Mouse (Mus musculus) intestine, embryonic 15.5 days (tissue): ENCODE data around the gene Gfy. TPM values are rescaled to one million over a fixed set of nuclear protein-coding genes. Genes with fewer than 3 reads are reported as not detected.
"Not testable (repeated sequence)": the region's sequence is repeated elsewhere in the genome, so short reads cannot be mapped to it uniquely, and the experiment has no call there.

Experiments
- ATAC-seq: fragments of 200-750 bp; cut with Nextera tagmentation; 2 replicates; pipeline ENCODE4 v1.8.0; 2017; ENCODE audit warnings: moderate TSS enrichment, moderate library complexity
- H3K27ac ChIP-seq: fragments of 300-500 bp; sonication (generic); 2 replicates; pipeline ENCODE4 v1.5.1; 2015; ENCODE audit warnings: mild to moderate bottlenecking, inconsistent platforms
- H3K27me3 ChIP-seq: fragments of 300-500 bp; sonication (generic); replicated peaks from 2 replicates; pipeline ENCODE4 v1.6.1; 2015; ENCODE audit warnings: inconsistent platforms
- H3K36me3 ChIP-seq: fragments of 300-500 bp; sonication (generic); 2 replicates; pipeline ENCODE4 v1.6.1; 2015; ENCODE audit warnings: inconsistent platforms
- H3K4me1 ChIP-seq: fragments of 300-500 bp; sonication (generic); replicated peaks from 2 replicates; pipeline ENCODE4 v1.6.1; 2015; ENCODE audit warnings: inconsistent platforms
- H3K4me2 ChIP-seq: fragments of 300-500 bp; sonication (generic); replicated peaks from 2 replicates; pipeline ENCODE4 v1.6.1; 2015; ENCODE audit warnings: mild to moderate bottlenecking, inconsistent platforms
- H3K4me3 ChIP-seq: fragments of 300-500 bp; sonication (generic); replicated peaks from 2 replicates; pipeline ENCODE4 v1.5.1; 2015; ENCODE audit warnings: inconsistent platforms
- H3K9ac ChIP-seq: fragments of 300-500 bp; sonication (generic); 2 replicates; pipeline ENCODE4 v1.6.1; 2015; ENCODE audit warnings: inconsistent platforms
- H3K9me3 ChIP-seq: fragments of 300-500 bp; sonication (generic); 2 replicates; pipeline ENCODE4 v1.6.1; 2016; ENCODE audit warnings: inconsistent platforms
- whole genome bisulfite sequencing: fragments of 180-500 bp; shearing (Covaris S2); methylation state at CpG from one replicate; pipeline ENCODE4 v1.1.7; 2015; 5-methylcytosine and 5-hydroxymethylcytosine counted together
- polyA plus RNA-seq: library from polyadenylated mRNA; unstranded; fragments of >200 nt; fragmentation: Nextera tagmentation; extraction: Ambion mirVana; gene quantifications from 2 replicates; pipeline ENCODE4 v1.2.1, GENCODE M21; 2015

Gfy gene
- polyA plus RNA-seq, 1 experiment from 2014 or later, result not detected

GRCm38 (mm10) chr7:45175398-45175797 lies 4.0 kb downstream of the Gfy start:
- WGBS, result 5% methylated on average over 13 of the region's 13 CpGs
- no peak for ATAC-seq
- H3K9ac ChIP-seq, result no peak overlapping the region
- H3K27ac ChIP-seq, result no peak overlapping the region
- no peaks in the 10 kb centered on the region for H3K36me3 ChIP-seq
- H3K9me3 ChIP-seq, result no peaks in the 10 kb centered on the region
- H3K4me2 ChIP-seq, result no peak overlapping the region
- no peak overlapping the region for H3K4me3 ChIP-seq
- peaks cover 89% of the 10 kb centered on the region for H3K27me3 ChIP-seq
- peaks cover 10% of the 10 kb centered on the region; the same call in 1 of the 2 replicates for H3K4me1 ChIP-seq

DNA sequence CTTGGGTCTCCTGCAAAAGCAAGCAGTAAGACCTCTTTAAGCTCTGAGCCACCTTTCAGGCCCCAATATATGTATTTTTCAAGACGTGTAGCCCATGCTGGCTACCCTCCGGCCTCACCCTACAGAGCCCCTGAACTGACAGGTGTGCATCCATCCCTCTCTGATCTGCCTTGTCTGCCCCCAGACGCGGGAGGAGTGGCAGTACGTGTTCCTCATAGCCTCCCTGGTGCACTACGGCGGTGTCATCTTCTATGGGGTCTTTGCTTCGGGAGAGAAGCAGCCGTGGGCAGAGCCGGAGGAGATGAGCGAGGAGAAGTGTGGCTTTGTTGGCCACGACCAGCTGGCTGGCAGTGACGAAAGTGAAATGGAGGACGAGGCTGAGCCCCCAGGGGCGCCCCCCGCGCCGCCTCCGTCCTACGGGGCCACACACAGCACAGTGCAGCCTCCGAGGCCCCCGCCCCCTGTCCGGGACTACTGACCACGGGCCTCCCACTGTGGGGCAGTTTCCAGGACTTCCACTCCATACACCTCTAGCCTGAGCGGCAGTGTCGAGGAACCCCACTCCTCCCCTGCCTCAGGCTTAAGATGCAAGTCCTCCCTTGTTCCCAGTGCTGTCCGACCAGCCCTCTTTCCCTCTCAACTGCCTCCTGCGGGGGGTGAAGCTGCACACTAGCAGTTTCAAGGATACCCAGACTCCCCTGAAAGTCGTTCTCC lies 4.6 kb downstream of the Gfy start:
- no peak for ATAC-seq
- Histone ChIP-seq H3K9me3 (0 out of 2 replicates have a peak, but pooled peaks cover under 1% of the 10 kb centered on the region), H3K27ac (no peak overlapping the region), H3K9ac (no peak overlapping the region), H3K4me1 (peaks cover 10% of the 10 kb centered on the region; the same call in 1 of the 2 replicates), H3K4me2 (peak overlapping the region; percentile 39), H3K27me3 (peaks cover 85% of the 10 kb centered on the region), H3K4me3 (peak overlapping the region; percentile 13; the same call in 1 of the 2 replicates), H3K36me3 (no peaks in the 10 kb centered on the region)
- 5% methylated on average over 29 of the region's 29 CpGs for WGBS

DNA sequence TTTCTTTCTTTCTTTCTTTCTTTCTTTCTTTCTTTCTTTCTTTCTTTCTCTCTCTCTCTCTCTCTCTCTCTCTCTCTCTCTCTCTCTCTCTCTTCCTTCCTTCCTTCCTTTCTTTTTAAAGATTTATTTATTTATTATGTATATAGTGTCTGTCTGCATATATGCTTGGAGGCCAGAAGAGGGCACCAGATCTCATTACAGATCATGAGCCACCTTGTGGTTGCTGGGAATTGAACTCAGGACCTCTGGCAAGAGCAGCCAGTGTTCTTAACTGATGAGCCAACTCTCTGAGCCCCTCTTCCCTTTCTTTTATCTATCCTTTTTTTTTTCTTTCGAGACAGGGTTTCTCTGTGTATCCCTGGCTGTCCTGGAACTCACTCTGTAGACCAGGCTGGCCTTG lies 5.6 kb downstream of the Gfy start:
- not testable (repeated sequence) for H3K9me3 ChIP-seq, H3K36me3 ChIP-seq, ATAC-seq, H3K4me3 ChIP-seq, H3K9ac ChIP-seq, H3K27ac ChIP-seq, H3K4me1 ChIP-seq, H3K4me2 ChIP-seq
- H3K27me3 ChIP-seq, result peaks cover 85% of the 10 kb centered on the region
- 61% methylated on average over 1 of the region's 1 CpGs for WGBS

DNA sequence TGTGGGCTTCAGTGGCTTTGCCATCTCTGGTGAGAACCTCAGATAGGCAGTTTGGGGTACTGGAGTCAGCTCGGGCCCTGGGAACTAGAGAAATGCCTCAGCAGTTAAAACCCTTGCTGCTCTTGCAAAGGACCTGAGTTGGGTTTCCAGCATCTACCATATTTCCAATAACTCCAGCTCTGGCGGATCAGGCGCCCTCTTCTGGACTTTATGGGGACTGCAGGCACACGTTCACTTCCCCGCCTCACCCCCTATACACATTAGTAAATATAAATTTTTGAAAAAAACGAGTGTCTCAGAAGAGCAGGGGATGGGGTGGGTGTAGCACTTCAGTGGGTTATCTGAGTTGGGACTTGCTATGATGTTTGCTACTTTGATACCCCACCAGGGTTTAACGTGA lies 6.4 kb downstream of the Gfy start:
- Histone ChIP-seq H3K4me1 (peaks cover 10% of the 10 kb centered on the region; the same call in 1 of the 2 replicates), H3K4me2 (no peak overlapping the region), H3K9me3 (peaks cover 5% of the 10 kb centered on the region; the same call in 1 of the 2 replicates), H3K36me3 (no peaks in the 10 kb centered on the region), H3K27ac (no peak overlapping the region), H3K4me3 (no peak overlapping the region), H3K9ac (no peak overlapping the region), H3K27me3 (peaks cover 85% of the 10 kb centered on the region)
- WGBS, result 54% methylated on average over 7 of the region's 7 CpGs
- ATAC-seq, result no peak

DNA sequence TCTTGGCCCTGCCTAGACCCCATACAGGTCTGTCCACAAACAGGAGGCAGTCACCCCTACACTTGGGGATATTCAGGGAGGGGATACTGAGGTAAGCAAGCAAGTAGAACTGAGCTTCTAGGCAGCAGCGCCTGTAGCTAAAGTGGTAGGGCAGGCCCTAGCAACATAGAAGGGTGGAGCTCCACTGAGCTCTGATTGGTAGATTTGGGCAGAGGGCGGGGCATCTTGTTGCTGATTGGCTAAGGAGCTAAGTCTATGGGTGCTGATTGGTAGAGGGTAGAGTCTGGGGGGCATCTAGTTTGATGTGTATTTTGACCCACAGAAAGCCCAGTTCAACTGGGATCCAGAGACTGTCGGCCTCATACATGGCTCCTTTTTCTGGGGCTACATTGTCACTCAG lies 9.9 kb downstream of the Gfy start:
- ATAC-seq, result no peak
- H3K4me1 ChIP-seq, result no peaks in the 10 kb centered on the region
- no peak overlapping the region for H3K4me2 ChIP-seq
- peaks cover 5% of the 10 kb centered on the region; the same call in 1 of the 2 replicates for H3K9me3 ChIP-seq
- no peaks in the 10 kb centered on the region for H3K36me3 ChIP-seq
- 91% methylated on average over 3 of the region's 3 CpGs for WGBS
- H3K4me3 ChIP-seq, result no peak overlapping the region
- no peak overlapping the region for H3K27ac ChIP-seq
- H3K27me3 ChIP-seq, result peaks cover 82% of the 10 kb centered on the region
- H3K9ac ChIP-seq, result no peak overlapping the region

DNA sequence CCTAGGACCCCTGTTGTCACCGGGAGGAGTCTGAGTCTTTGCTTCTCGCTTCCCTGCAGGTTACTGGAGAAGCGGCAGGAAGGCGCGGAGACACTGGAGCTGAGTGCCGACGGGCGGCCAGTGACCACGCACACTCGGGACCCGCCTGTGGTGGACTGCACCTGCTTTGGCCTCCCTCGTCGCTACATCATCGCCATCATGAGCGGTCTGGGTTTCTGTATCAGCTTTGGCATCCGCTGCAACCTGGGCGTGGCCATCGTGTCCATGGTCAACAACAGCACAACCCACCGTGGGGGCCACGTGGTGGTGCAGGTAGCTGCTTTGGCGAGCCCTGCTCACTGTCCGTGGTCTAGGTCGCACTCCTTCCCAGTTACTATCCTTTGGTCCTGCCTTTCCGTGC lies 10.7 kb downstream of the Gfy start:
- Histone ChIP-seq H3K27me3 (peaks cover 83% of the 10 kb centered on the region), H3K4me2 (no peak overlapping the region)
- 8% methylated on average over 24 of the region's 24 CpGs for WGBS

GRCm38 (mm10) chr7:45167761-45168445 lies 11.5 kb downstream of the Gfy start:
- Histone ChIP-seq H3K27ac (no peak overlapping the region), H3K27me3 (peaks cover 86% of the 10 kb centered on the region), H3K4me2 (no peak overlapping the region), H3K36me3 (no peaks in the 10 kb centered on the region), H3K9ac (no peak overlapping the region), H3K4me1 (peaks cover 7% of the 10 kb centered on the region), H3K9me3 (peaks cover 5% of the 10 kb centered on the region; the same call in 1 of the 2 replicates), H3K4me3 (no peak overlapping the region)
- WGBS, result 4% methylated on average over 19 of the region's 19 CpGs
- ATAC-seq, result no peak

More for the DNA sequence above, 10.7 kb downstream of the Gfy start:
- H3K36me3 ChIP-seq, result no peaks in the 10 kb centered on the region
- H3K4me1 ChIP-seq, result peaks cover 5% of the 10 kb centered on the region
- ATAC-seq, result no peak
- H3K4me3 ChIP-seq, result no peak overlapping the region
- no peak overlapping the region for H3K27ac ChIP-seq
- H3K9me3 ChIP-seq, result peaks cover 5% of the 10 kb centered on the region; the same call in 1 of the 2 replicates
- no peak overlapping the region for H3K9ac ChIP-seq

DNA sequence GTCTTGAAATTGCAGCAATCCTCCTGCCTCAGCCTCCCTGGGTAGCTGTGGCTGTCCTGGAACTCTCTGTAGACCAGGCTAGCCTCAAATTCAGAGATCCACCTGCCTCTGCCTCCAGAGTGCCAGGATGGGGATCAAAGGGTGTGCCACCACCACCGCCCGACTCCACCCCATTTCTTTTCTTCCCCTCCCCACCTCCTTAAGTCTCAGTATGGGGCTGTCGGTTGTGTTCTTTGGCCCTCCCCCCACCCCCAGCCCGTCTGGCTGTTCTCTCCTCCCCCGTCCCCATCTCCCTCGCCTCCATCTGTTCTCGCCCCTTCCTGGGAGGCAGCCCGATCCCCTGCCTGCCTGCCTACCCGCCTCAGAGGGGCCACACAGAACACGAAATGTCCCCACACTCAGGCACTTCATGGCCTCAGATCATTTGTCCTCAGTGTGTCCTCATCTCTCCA lies 12.4 kb downstream of the Gfy start:
- WGBS, result 27% methylated on average over 10 of the region's 10 CpGs
- peaks cover 85% of the 10 kb centered on the region for H3K27me3 ChIP-seq
- ATAC-seq, result no peak
- no peak overlapping the region for H3K4me2 ChIP-seq
- H3K4me3 ChIP-seq, result no peak overlapping the region
- H3K9ac ChIP-seq, result no peak overlapping the region
- no peaks in the 10 kb centered on the region for H3K36me3 ChIP-seq
- no peak overlapping the region for H3K27ac ChIP-seq
- peaks cover 5% of the 10 kb centered on the region; the same call in 1 of the 2 replicates for H3K9me3 ChIP-seq
- H3K4me1 ChIP-seq, result peaks cover 7% of the 10 kb centered on the region

- Histone ChIP-seq H3K27ac (no peak overlapping the region), H3K4me3 (no peak overlapping the region), H3K9ac (no peak overlapping the region), H3K9me3 (peaks cover 5% of the 10 kb centered on the region; the same call in 1 of the 2 replicates), H3K4me2 (no peak overlapping the region), H3K36me3 (no peaks in the 10 kb centered on the region; the same call in 1 of the 2 replicates), H3K27me3 (peaks cover 76% of the 10 kb centered on the region), H3K4me1 (peaks cover 7% of the 10 kb centered on the region)
- WGBS, result 51% methylated on average over 11 of the region's 11 CpGs
- ATAC-seq, result no peak
Measured at GRCm38 (mm10) chr7:45165701-45166100, 13.7 kb downstream of the Gfy start.

GRCm38 (mm10) chr7:45164833-45165232 lies 14.5 kb downstream of the Gfy start:
- H3K27me3 ChIP-seq, result peaks cover 73% of the 10 kb centered on the region
- H3K9ac ChIP-seq, result no peak overlapping the region
- peaks cover 7% of the 10 kb centered on the region for H3K4me1 ChIP-seq
- H3K9me3 ChIP-seq, result peaks cover 5% of the 10 kb centered on the region; the same call in 1 of the 2 replicates
- H3K4me3 ChIP-seq, result no peak overlapping the region
- H3K27ac ChIP-seq, result no peak overlapping the region
- no peak for ATAC-seq
- WGBS, result 64% methylated on average over 5 of the region's 5 CpGs
- H3K36me3 ChIP-seq, result no peaks in the 10 kb centered on the region; the same call in 1 of the 2 replicates
- H3K4me2 ChIP-seq, result no peak overlapping the region

DNA sequence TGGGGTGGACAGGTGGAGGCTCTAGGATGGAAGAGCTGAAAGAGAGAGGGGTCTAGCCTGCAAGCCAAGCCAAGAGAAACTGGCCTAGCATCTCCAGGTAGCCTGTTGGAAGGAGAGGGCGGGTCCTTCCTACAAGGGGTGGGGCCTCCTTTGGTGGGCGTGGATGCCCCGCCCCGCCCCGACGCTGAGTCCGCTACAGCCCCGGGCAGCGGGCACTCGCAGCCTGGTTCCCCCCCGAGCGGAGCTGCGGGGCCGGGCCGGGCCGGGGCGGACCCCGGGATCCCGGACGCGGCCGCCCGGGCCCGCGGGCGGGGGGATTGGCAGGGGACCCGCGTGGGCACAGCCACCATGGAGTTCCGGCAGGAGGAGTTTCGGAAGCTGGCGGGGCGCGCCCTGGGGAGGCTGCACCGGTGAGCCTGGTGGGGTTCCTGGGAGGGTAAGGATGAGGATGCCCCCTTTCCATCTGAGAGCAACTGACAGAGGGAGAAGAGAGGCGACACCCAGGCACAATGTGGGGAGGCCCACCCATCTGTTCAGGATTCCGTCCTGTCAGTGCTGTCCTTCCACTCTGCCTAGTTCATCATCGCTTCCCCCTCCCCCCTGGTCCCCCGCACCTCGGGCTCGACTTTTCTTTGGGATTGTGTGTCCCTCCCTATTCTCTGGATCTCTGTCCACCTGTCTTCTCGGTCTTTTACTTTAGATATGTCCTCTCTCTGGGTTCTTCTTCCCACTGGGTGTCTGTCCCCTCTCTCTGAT lies 15.5 kb downstream of the Gfy start, which contains the start of gene Slc17a7:
Gene Slc17a7, plus strand, starts transcription at position 215 of the 756 bp plus-strand sequence.
- Histone ChIP-seq H3K4me2 (peak within 1 kb of the TSS; percentile 95), H3K9ac (peak within 1 kb of the TSS; percentile 50), H3K9me3 (no peaks in the 10 kb centered on the region), H3K4me1 (peaks cover 7% of the 10 kb centered on the region), H3K27me3 (peaks cover 64% of the 10 kb centered on the region), H3K36me3 (no peaks in the 10 kb centered on the region; the same call in 1 of the 2 replicates), H3K4me3 (peak within 1 kb of the TSS; percentile 47), H3K27ac (no peak within 1 kb of the TSS)
- under 1% methylated on average over 37 of the region's 41 CpGs for WGBS
- peak; percentile 55; the same call in 1 of the 2 replicates for ATAC-seq
